Comparison of ENCODE assay signal across 18 mouse cellular contexts in the genomic region with DNA sequence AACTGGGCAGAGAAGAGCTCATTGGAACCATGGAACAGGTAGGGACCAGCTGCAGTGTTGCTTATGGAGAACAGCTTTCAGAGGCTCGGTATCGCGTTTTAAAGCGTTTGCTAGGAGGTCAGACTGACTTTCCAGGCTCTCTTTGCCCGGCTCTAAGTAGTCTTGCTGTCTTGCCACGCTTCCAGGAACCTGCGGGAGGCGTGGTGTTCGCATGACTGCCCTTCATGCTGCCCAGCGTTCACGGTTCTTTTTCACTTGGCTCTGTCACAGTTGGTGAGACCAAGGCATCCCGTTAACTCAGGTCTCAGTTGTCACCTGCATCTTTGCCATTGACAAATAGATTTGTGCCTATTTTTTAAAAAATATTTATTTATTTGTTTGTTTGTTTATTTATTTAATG.
"Had no signal": no experiment of that assay in that cellular context is flagged by ENCODE, and none has a peak within 500 bp of the region (broad histone marks: within the 10 kb centered on the region; RNA-seq: fewer than 3 reads in every experiment).

No protein-coding gene starts in this region.

- DNase-seq: lung, adult 18-20 months; lung, embryonic 14.5 days; lung, postnatal 10 days; lung, postnatal 4 days; midbrain, embryonic 14.5 days; retina, postnatal 1 day; right cerebral cortex, adult 18-20 months; right cerebral cortex, postnatal 25 days; right cerebral cortex, postnatal 4 days; spleen, adult 18-20 months; thymus, adult 18-20 months; thymus, postnatal 14 days; thymus, postnatal 36 days had no signal

- H3K27me3 ChIP-seq: midbrain, embryonic 12.5 days; neural tube, embryonic 13.5 days; neural tube, embryonic 15.5 days had no signal

- H3K4me1 ChIP-seq: midbrain, embryonic 10.5 days; midbrain, embryonic 12.5 days; neural tube, embryonic 13.5 days; neural tube, embryonic 15.5 days had no signal

- H3K4me3 ChIP-seq: midbrain, embryonic 10.5 days; midbrain, embryonic 12.5 days; myocyte; neural tube, embryonic 13.5 days; neural tube, embryonic 15.5 days had no signal

- H3K27ac ChIP-seq: midbrain, embryonic 10.5 days; midbrain, embryonic 12.5 days; neural tube, embryonic 13.5 days; neural tube, embryonic 15.5 days had no signal
